Mouse (Mus musculus) small intestine, adult 2 months (tissue): Measurements from ENCODE around the gene Whrn. TPM values are rescaled to one million over a fixed set of nuclear protein-coding genes. Genes with fewer than 3 reads are reported as not detected.

ENCODE experiments used
- H3K27ac ChIP-seq: fragments of 200-500 bp; 2 replicates; pipeline ENCODE4 v1.5.1; 2012; ENCODE audit warnings: low read depth, low read length, control low read depth, inconsistent platforms; ENCODE audit not compliant: insufficient read depth
- H3K27me3 ChIP-seq: fragments of 200-500 bp; 2 replicates; pipeline ENCODE4 v1.6.1; 2012; ENCODE audit warnings: mild to moderate bottlenecking, moderate library complexity, low read length, inconsistent platforms; ENCODE audit not compliant: control insufficient read depth, insufficient read depth
- H3K36me3 ChIP-seq: fragments of 200-500 bp; 2 replicates; pipeline ENCODE4 v1.6.1; 2012; ENCODE audit warnings: mild to moderate bottlenecking, low read length, control low read depth, inconsistent platforms; ENCODE audit not compliant: control insufficient read depth, insufficient read depth
- H3K4me1 ChIP-seq: fragments of 200-500 bp; 2 replicates; pipeline ENCODE4 v1.6.1; 2012; ENCODE audit warnings: low read length, inconsistent platforms, mixed read lengths; ENCODE audit not compliant: control insufficient read depth, insufficient read depth, insufficient read length
- H3K4me3 ChIP-seq: fragments of 200-500 bp; 2 replicates; pipeline ENCODE4 v1.5.1; 2012; ENCODE audit warnings: low read depth, mild to moderate bottlenecking, control low read depth, inconsistent platforms, low read length, moderate library complexity
- CTCF ChIP-seq: fragments of 200-500 bp; IDR thresholded peaks from 2 replicates; pipeline ENCODE4 v1.5.1; 2012; ENCODE audit warnings: low read depth, mild to moderate bottlenecking, control low read depth, inconsistent platforms, low read length, moderate library complexity, mixed read lengths; ENCODE audit not compliant: insufficient replicate concordance, insufficient read length; ENCODE audit errors: extremely low read depth
- POLR2A ChIP-seq: fragments of 200-500 bp; IDR thresholded peaks from 2 replicates; pipeline ENCODE4 v1.6.1; 2012; ENCODE audit warnings: low read depth, mild to moderate bottlenecking, control low read depth, inconsistent platforms, low read length, moderate library complexity
- WGBS: fragments of 180-500 bp; shearing (Covaris S2); methylation state at CpG from one replicate; pipeline ENCODE4 v1.1.7; 2018; 5-methylcytosine and 5-hydroxymethylcytosine counted together
- polyA plus RNA-seq: library from polyadenylated mRNA; depleted of rRNA; stranded (reverse); fragments of >200 nt; gene quantifications from 2 replicates; pipeline ENCODE4 v1.2.3, GENCODE M21; 2012

The Whrn gene
- polyA plus RNA-seq, 1 experiment: 20.2 TPM

DNA sequence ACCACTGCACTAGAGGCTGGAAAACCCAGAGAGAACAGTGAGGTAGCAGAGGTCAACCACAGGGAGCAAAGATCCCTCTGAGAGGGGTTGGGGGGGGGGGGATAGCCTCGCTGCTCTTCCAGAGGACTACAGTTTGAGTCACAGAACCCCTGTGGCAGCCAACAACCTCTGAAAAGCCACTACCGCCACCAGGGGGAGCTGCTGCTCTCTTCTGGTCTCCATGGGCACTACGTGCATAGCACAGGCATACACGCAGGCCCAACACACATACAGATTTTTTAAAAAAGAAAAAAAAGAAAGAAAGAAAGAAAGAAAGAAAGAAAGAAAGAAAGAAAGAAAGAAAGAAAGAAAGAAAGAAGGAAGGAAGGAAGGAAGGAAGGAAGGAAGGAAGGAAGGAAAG, 12.4 kb upstream of the Whrn start:
- TF ChIP-seq CTCF: peak; percentile 82; the same call in 1 of the 2 replicates
- TF ChIP-seq POLR2A: no peak
- no peaks in the 10 kb centered on the region for H3K4me1 ChIP-seq
- 10% methylated on average over 4 of the region's 4 CpGs for WGBS
- no peaks in the 10 kb centered on the region for H3K27me3 ChIP-seq
- H3K4me3 ChIP-seq: no peak overlapping the region
- no peaks in the 10 kb centered on the region for H3K36me3 ChIP-seq
- no peak overlapping the region for H3K27ac ChIP-seq

DNA sequence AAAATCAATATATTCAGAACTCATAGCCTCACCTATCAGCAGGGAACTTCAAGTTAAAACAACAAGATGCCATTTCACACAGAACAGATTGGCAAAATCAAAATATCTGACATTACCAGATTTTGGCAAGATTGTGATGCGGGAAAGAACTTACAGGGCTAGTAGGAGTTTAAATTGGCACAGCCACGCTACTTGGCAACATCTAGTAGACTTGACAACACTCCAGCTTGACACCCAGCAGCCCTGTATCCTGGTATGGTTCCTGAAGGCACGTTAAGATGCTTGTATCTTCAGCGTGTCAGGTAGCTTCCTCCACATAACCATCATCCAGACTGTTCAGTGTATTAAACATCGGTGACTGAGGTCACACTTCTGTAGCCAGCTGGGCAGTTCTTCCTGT, 11.7 kb upstream of the Whrn start:
- no peak overlapping the region for H3K4me3 ChIP-seq
- H3K4me1 ChIP-seq: no peaks in the 10 kb centered on the region
- TF ChIP-seq POLR2A (no peak), CTCF (no peak)
- 77% methylated on average over 5 of the region's 5 CpGs for WGBS
- no peak overlapping the region for H3K27ac ChIP-seq
- no peaks in the 10 kb centered on the region for H3K36me3 ChIP-seq
- H3K27me3 ChIP-seq: no peaks in the 10 kb centered on the region

DNA sequence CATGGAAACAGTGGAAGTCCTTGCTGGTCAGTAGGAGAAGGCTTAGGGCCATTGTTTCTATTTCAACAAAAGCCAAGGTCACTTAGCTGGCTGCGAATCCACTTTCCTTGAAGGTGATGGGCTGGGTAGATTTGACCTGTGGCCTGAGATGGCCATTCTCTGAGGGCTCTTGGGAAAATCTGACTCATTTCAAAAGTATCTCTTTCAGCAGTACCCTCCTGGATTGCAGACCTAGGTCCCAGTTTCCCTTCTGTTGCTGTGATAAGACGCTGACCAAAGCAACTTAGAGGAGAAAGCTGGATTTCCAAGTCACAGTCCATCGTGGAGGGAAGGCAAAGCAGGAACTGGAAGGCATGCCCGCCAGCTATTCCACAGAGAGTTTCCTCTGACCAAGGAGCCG, 8.2 kb upstream of the Whrn start:
- H3K27me3 ChIP-seq: no peaks in the 10 kb centered on the region
- TF ChIP-seq POLR2A (no peak), CTCF (no peak)
- H3K4me3 ChIP-seq: no peak overlapping the region
- no peaks in the 10 kb centered on the region for H3K4me1 ChIP-seq
- H3K27ac ChIP-seq: no peak overlapping the region
- 68% methylated on average over 5 of the region's 5 CpGs for WGBS
- no peaks in the 10 kb centered on the region for H3K36me3 ChIP-seq

DNA sequence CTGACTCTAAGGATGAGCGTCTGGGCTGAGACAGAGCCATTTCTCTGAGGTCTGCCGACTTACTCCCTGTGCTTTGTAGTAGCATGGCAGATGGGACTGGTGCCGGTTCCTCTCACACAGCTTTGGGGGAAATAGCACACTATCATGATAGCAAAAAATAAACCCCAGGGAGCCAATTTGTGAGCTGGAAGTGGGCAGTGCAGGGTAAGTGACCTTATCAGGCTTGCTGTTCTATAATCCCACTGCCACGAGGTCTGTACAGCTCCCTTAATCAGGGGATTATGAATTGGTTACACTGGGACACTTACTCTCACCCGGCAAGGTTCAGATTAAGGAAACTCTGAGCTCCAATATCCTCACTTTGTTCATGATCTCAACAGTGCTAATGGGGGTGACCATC, 5.3 kb upstream of the Whrn start:
- Histone ChIP-seq H3K36me3 (no peaks in the 10 kb centered on the region), H3K27ac (no peak overlapping the region), H3K4me1 (no peaks in the 10 kb centered on the region), H3K27me3 (no peaks in the 10 kb centered on the region), H3K4me3 (no peak overlapping the region)
- 52% methylated on average over 5 of the region's 5 CpGs for WGBS
- TF ChIP-seq CTCF (no peak), POLR2A (no peak)

DNA sequence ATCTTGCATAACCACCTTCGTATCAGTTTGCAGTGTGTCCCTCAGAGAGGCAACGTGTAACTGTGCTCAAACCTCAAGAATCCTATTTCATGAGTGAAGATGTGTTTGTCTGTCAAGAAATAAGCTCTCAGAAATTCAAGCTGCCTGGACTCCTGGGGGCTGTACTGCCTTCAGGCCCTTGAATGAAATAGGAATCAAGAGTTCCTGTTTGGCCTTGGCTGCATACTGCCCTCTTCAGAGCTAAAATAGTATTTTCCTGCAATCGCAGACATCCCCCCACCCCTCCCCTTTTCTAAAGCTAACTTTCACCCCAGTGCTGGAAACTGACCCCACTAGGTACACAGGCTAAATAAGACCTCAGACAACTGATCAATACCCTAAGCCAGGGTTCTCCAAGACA, 2.6 kb upstream of the Whrn start:
- Histone ChIP-seq H3K4me1 (peaks cover 8% of the 10 kb centered on the region), H3K27me3 (no peaks in the 10 kb centered on the region), H3K27ac (no peak overlapping the region), H3K36me3 (no peaks in the 10 kb centered on the region), H3K4me3 (no peak overlapping the region)
- 45% methylated on average over 3 of the region's 3 CpGs for WGBS
- TF ChIP-seq POLR2A (no peak), CTCF (no peak)

DNA sequence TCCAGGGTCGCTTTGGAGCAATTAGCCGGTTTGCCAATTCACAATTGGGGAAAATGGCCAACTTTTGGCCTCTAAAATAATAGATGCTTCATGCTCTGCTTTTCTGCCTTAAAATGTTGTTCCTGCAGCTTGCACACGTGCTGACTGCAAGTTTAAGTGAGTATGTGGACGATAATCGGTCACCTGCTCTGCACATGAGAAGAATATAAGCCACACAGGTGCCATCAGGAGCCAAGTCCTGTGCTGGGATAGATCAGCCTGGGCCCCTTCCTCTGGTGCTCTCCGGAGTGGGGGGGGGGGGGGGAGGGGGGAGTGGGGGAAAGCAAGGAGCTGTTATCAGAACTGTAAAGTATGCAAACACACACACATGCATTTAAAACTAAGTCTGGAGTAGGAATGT, 521 bp upstream of the Whrn start:
- Histone ChIP-seq H3K4me1 (peaks cover 9% of the 10 kb centered on the region), H3K27me3 (no peaks in the 10 kb centered on the region), H3K27ac (no peak overlapping the region), H3K36me3 (no peaks in the 10 kb centered on the region), H3K4me3 (peak overlapping the region; percentile 75)
- 5% methylated on average over 6 of the region's 6 CpGs for WGBS
- TF ChIP-seq CTCF (no peak), POLR2A (no peak)

DNA sequence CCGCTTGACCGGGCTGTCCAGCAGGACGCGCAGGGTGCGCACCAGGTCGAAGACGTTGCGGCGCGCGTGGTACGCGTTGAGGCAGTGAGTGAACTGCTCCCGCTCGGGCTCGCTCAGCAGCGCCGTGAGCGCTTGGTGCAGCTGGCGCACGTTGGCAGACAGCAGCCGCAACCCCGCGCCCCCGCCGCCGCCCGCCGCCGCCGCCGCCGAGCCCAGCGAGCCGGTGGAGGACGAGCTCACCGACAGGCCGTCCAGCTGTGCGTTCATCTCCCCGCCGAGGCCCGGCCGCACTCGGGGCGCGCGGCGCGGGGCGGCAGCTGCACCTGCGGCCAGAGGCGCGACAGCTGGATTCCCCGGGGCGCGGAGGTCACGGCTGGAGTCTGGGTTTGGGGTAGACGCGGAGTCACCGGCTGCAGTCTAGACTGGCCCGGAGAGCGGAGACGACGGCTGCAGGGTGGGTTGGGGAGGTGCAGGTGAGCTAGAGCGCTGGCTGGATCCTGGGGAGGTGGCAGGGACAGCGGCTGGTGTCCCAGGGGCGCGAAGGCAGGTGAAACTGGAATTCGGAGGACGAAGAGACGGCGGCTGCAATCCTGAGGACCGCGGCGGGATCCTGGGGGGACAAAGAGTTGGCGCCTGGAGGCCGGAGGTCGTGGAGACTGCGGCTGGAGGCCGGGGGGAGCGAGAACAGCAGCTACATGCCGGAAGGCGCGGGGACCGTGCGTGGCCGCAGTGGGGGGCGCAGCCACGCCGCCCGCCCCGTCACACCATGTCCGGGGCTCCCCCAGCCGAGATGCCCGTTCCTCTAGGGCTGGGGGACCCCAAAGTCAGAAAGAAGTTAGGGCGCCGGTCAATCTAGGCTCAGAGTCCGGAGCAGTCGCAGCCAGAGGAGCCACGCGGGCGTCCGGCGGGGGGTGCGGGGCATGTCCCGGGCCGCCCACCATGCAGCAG, 550 bp downstream of the Whrn start:
- TF ChIP-seq CTCF (no peak), POLR2A (no peak)
- H3K36me3 ChIP-seq: no peaks in the 10 kb centered on the region
- peak overlapping the region; percentile 75 for H3K4me3 ChIP-seq
- H3K27ac ChIP-seq: no peak overlapping the region
- under 1% methylated on average over 103 of the region's 107 CpGs for WGBS
- no peaks in the 10 kb centered on the region for H3K27me3 ChIP-seq
- peaks cover 10% of the 10 kb centered on the region for H3K4me1 ChIP-seq
